Mouse (Mus musculus): ENCODE results near the gene Cdh16. TPM values are rescaled to one million over a fixed set of nuclear protein-coding genes. Genes with fewer than 3 reads are reported as not detected.
A peak's percentile ranks its signal among the peaks of the same experiment; 100 is the strongest.

Cdh16 gene
- polyA plus RNA-seq, 1 experiment from 2014 or later = 20.1 TPM

DNA sequence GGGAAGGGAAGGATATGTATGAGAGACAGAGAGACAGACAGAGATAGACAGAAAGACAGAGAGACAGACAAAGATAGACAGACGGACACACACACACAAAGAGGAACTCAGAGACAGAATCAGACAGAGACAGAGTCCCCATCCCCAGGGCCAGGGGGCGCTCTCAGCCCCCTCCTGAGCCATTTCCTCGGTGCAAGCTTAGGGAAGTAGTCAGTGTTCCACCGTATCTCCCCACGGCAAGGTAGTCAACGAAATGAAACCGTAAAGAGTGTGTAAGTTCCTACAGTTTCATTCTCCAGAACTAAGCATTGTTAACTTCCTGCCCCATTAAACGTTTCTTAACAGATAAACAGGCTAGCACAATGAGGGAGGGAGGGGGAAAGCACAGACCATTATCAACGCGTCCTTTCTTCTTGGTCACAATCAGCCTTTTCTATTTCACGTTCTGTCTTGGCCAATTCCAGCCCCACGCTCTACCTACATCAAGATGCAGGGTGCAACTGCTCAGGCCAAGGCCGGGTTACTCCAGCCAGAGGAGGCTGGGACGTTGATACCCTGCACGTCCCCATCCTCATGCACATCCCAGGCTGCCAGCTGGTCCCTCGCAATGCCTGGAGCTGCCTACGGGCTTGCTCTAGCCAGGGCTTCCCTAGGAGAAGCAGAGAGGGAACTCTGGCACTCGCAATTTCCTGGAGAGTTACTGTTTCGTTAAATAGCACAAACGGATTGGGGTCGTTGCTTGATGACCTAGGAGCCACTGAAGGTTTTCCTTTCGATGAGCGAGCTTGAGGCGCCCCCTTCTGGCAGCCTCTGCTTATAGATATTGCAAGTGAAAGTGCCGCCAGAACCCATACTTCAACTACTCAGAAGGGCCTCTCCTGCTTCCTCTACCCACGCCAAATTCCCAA lies 53.5 kb downstream of the Cdh16 start:
- H3K9ac ChIP-seq (ENCODE audit: low read length) = peak overlapping the region; percentile 67
- no peaks in the 10 kb centered on the region for H3K36me3 ChIP-seq (ENCODE audit: control insufficient read depth, insufficient read depth)
- H3K4me1 ChIP-seq (ENCODE audit: control insufficient read depth, insufficient read depth, low read length) = peaks cover 6% of the 10 kb centered on the region; the same call in 1 of the 2 replicates
- WGBS = 5% methylated on average over 26 of the region's 26 CpGs
- H3K27me3 ChIP-seq (ENCODE audit: control insufficient read depth, insufficient read depth, low read length) = no peaks in the 10 kb centered on the region
- H3K4me2 ChIP-seq (ENCODE audit: low read depth, low read length) = peak overlapping the region; percentile 95
- no peaks in the 10 kb centered on the region for H3K9me3 ChIP-seq (replicated peaks; ENCODE audit: control insufficient read depth, low read length)
- H3K27ac ChIP-seq (ENCODE audit: low read length) = no peak overlapping the region
- H3K4me3 ChIP-seq (ENCODE audit: low read length) = peak overlapping the region; percentile 63
- ATAC-seq (replicated peaks; ENCODE audit: extremely low read depth, insufficient read depth, low FRiP score) = peak; percentile 74

DNA sequence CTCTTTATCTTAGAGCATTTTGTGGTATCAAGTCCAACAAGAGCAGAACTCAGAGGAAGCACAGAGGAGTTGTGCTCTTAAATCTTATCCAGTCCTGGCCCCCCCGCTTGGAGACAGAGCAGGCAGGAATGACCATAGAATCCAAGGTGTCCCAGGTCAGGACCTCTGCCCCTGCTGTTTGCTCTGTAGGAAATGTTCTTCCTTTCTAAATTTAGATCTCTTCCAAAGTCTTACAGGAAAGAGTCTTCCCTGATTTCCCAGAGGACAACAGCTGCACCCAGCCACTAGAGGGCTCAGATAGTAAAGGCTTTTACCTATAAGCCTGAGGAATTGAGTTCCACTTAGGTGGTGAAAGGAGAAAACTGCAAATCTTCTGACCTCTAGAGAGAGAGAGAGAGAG lies 54.6 kb downstream of the Cdh16 start:
- Histone ChIP-seq H3K36me3 (ENCODE audit: control insufficient read depth, insufficient read depth) (no peaks in the 10 kb centered on the region), H3K4me2 (ENCODE audit: low read depth, low read length) (no peak overlapping the region), H3K4me3 (ENCODE audit: low read length) (no peak overlapping the region), H3K9me3 (replicated peaks; ENCODE audit: control insufficient read depth, low read length) (no peaks in the 10 kb centered on the region), H3K4me1 (ENCODE audit: control insufficient read depth, insufficient read depth, low read length) (peaks cover 8% of the 10 kb centered on the region), H3K9ac (ENCODE audit: low read length) (no peak overlapping the region), H3K27ac (ENCODE audit: low read length) (no peak overlapping the region), H3K27me3 (ENCODE audit: control insufficient read depth, insufficient read depth, low read length) (no peaks in the 10 kb centered on the region)
- WGBS = 22% methylated on average over 1 of the region's 1 CpGs
- no peak; the same call in 1 of the 2 replicates for ATAC-seq (replicated peaks; ENCODE audit: extremely low read depth, insufficient read depth, low FRiP score)

DNA sequence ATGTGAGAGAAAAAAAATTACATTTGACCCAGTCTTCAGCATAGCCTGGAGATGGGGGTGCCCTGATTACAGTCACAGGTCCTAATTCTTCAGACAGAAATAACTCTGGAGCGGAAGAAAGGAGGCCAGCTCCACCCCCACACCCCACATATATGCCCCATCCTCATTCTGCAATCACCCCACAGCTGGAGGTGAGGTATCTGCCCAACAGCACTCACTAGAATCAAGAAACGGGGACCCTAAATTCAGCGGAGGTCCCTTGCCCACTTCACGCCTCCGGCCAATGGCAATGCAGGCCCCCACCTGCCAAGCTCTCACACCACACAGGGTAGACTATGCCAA lies 58.8 kb downstream of the Cdh16 start:
- Histone ChIP-seq H3K9ac (ENCODE audit: low read length) (no peak overlapping the region), H3K36me3 (ENCODE audit: control insufficient read depth, insufficient read depth) (no peaks in the 10 kb centered on the region), H3K4me3 (ENCODE audit: low read length) (no peak overlapping the region), H3K27ac (ENCODE audit: low read length) (no peak overlapping the region), H3K9me3 (replicated peaks; ENCODE audit: control insufficient read depth, low read length) (no peaks in the 10 kb centered on the region), H3K27me3 (ENCODE audit: control insufficient read depth, insufficient read depth, low read length) (no peaks in the 10 kb centered on the region), H3K4me2 (ENCODE audit: low read depth, low read length) (no peak overlapping the region), H3K4me1 (ENCODE audit: control insufficient read depth, insufficient read depth, low read length) (peaks cover 4% of the 10 kb centered on the region)
- 94% methylated on average over 5 of the region's 5 CpGs for WGBS
- no peak; the same call in 1 of the 2 replicates for ATAC-seq (replicated peaks; ENCODE audit: extremely low read depth, insufficient read depth, low FRiP score)

DNA sequence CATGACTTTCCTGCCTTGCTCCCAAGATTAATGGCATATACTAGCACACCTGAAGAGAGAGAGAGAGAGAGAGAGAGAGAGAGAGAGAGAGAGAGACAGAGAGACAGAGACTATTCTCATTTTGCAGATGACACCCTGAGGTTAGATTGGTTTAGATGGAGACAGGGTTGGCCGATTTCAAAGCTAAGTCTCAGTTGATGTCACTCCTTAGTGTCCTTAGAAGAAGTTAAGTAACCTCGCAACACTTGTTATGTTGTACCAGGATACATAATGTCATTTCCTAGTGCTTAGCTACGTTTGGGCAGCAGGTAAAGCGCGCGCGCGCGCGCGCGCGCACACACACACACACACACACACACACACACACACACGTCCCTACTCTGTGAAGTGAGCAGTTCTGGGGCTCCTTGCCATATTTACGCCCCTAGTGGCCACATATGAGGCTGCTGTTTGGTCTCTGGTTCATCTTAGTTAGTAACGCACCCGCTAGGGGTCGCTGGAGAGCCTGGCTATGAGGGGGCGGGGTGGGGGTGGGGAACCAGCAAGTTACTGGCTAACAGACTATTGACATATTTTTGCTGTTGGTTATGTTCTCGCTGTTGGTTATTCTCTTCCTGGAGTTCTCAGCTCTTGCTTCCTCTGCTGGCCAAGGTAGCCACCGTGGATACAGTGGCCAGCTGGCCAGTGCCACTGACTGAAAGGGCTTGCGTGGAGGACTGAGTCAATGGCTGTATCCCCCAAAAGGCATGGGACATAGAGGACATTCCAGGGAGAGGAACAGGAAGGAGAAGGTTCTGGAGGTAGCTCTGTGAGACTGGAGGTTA lies 59.4 kb downstream of the Cdh16 start:
- Histone ChIP-seq H3K9me3 (replicated peaks; ENCODE audit: control insufficient read depth, low read length) (no peaks in the 10 kb centered on the region), H3K4me1 (ENCODE audit: control insufficient read depth, insufficient read depth, low read length) (peaks cover 4% of the 10 kb centered on the region), H3K27ac (ENCODE audit: low read length) (no peak overlapping the region), H3K27me3 (ENCODE audit: control insufficient read depth, insufficient read depth, low read length) (no peaks in the 10 kb centered on the region), H3K36me3 (ENCODE audit: control insufficient read depth, insufficient read depth) (no peaks in the 10 kb centered on the region), H3K4me2 (ENCODE audit: low read depth, low read length) (peak overlapping the region; percentile 45), H3K9ac (ENCODE audit: low read length) (no peak overlapping the region), H3K4me3 (ENCODE audit: low read length) (no peak overlapping the region)
- ATAC-seq (replicated peaks; ENCODE audit: extremely low read depth, insufficient read depth, low FRiP score) = peak; percentile 76
- WGBS = 19% methylated on average over 22 of the region's 22 CpGs

DNA sequence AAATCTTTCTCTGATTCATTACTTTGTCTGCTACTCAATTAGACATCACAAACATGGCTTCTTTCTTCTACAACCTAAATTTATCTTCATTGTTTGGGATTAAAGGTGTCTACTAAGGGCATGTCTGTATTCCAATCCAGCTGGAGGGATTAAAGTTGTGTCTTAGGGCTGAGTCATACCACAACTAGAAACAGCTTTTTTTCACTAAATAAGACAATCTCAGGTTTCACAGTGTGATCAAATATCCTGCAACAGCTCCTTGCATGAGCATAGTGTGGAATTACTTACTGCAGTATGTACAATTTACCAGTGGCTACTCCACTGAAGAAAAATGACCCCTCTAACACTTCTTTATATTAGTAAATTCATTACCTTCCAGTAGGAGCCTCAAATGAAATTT lies 63.5 kb downstream of the Cdh16 start:
- no peak overlapping the region for H3K4me3 ChIP-seq (ENCODE audit: low read length)
- H3K36me3 ChIP-seq (ENCODE audit: control insufficient read depth, insufficient read depth) = no peaks in the 10 kb centered on the region
- H3K27ac ChIP-seq (ENCODE audit: low read length) = no peak overlapping the region
- H3K9me3 ChIP-seq (replicated peaks; ENCODE audit: control insufficient read depth, low read length) = no peaks in the 10 kb centered on the region
- H3K4me1 ChIP-seq (ENCODE audit: control insufficient read depth, insufficient read depth, low read length) = peaks cover 2% of the 10 kb centered on the region; the same call in 1 of the 2 replicates
- H3K4me2 ChIP-seq (ENCODE audit: low read depth, low read length) = no peak overlapping the region
- H3K27me3 ChIP-seq (ENCODE audit: control insufficient read depth, insufficient read depth, low read length) = 0 out of 2 replicates have a peak, but pooled peaks cover 4% of the 10 kb centered on the region
- no peak overlapping the region for H3K9ac ChIP-seq (ENCODE audit: low read length)
- no peak for ATAC-seq (replicated peaks; ENCODE audit: extremely low read depth, insufficient read depth, low FRiP score)

DNA sequence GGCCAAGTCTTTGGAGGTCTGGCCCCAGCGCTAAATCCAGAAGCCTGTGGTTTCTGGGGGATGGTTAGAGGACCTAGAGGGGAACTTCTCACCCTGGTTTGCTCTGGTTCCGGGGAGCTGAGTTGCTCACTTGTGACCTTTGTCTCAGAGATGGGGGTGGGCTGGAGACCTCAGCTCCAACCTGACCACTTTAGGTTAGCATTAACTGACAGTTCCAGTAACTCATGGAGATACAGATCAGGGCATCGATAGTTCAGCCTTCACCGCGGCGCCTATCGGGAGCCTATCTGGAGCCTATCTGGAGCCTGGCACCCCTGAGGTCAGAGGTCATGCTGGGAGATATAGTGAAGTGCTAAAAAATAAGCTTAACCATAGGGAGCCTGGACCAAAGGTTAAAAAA lies 67.0 kb downstream of the Cdh16 start:
- Histone ChIP-seq H3K27ac (ENCODE audit: low read length) (no peak overlapping the region), H3K4me2 (ENCODE audit: low read depth, low read length) (no peak overlapping the region), H3K9me3 (replicated peaks; ENCODE audit: control insufficient read depth, low read length) (no peaks in the 10 kb centered on the region), H3K36me3 (ENCODE audit: control insufficient read depth, insufficient read depth) (no peaks in the 10 kb centered on the region), H3K27me3 (ENCODE audit: control insufficient read depth, insufficient read depth, low read length) (0 out of 2 replicates have a peak, but pooled peaks cover 4% of the 10 kb centered on the region), H3K9ac (ENCODE audit: low read length) (no peak overlapping the region), H3K4me3 (ENCODE audit: low read length) (no peak overlapping the region), H3K4me1 (ENCODE audit: control insufficient read depth, insufficient read depth, low read length) (no peaks in the 10 kb centered on the region)
- 39% methylated on average over 7 of the region's 7 CpGs for WGBS
- ATAC-seq (replicated peaks; ENCODE audit: extremely low read depth, insufficient read depth, low FRiP score) = no peak

DNA sequence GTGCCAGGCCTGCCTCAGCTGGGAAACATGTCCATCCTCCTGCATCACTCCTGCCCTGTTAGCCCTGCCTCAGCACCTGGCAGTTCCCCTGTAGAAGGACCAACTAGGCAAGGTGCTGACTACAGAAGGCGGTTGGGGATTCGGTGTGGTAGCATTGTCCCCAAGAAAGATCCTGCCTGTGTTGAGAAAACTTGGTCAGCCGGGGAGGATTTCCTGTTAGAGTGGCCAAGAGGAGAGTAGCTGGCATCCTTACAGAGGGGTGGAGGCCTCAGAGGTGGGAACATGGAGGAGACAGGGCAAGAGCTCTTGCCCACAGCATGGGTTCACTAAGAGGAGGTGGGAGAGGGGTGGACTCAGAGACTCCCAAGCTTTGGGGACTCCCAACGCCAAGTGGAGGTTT lies 69.0 kb downstream of the Cdh16 start:
- Histone ChIP-seq H3K9ac (ENCODE audit: low read length) (no peak overlapping the region), H3K4me2 (ENCODE audit: low read depth, low read length) (no peak overlapping the region), H3K36me3 (ENCODE audit: control insufficient read depth, insufficient read depth) (no peaks in the 10 kb centered on the region), H3K27ac (ENCODE audit: low read length) (no peak overlapping the region), H3K4me1 (ENCODE audit: control insufficient read depth, insufficient read depth, low read length) (no peaks in the 10 kb centered on the region), H3K27me3 (ENCODE audit: control insufficient read depth, insufficient read depth, low read length) (0 out of 2 replicates have a peak, but pooled peaks cover 4% of the 10 kb centered on the region), H3K9me3 (replicated peaks; ENCODE audit: control insufficient read depth, low read length) (no peaks in the 10 kb centered on the region), H3K4me3 (ENCODE audit: low read length) (no peak overlapping the region)
- ATAC-seq (replicated peaks; ENCODE audit: extremely low read depth, insufficient read depth, low FRiP score) = no peak
- WGBS = 72% methylated on average over 4 of the region's 4 CpGs
